ENCODE assay signal across 23 mouse cellular contexts in genomic region chr13:51780509-51781155, GRCm38 (mm10). TPM values are rescaled to one million over a fixed set of nuclear protein-coding genes. Genes with fewer than 3 reads are reported as not detected.
A peak's percentile ranks its signal among the peaks of the same experiment; 100 is the strongest.
DNase-seq lines count a peak whose midpoint lies in the region; ATAC-seq and TF ChIP-seq lines count a peak whose summit lies in the region.
"Had no signal": no experiment of that assay in that cellular context is flagged by ENCODE, and none has a peak within 500 bp of the region (broad histone marks: within the 10 kb centered on the region; RNA-seq: fewer than 3 reads in every experiment).

No protein-coding gene starts in this region.

- no peaks in the 10 kb centered on the region for H3K27me3 ChIP-seq in neural tube, embryonic 15.5 days (replicated peaks)
- H3K27me3 ChIP-seq: kidney, embryonic 15.5 days; megakaryocyte, embryonic 14.5 days; midbrain, embryonic 13.5 days; neural tube, embryonic 12.5 days; stomach, embryonic 15.5 days had no signal

- 0 out of 2 replicates have a peak overlapping the region, but pooled peaks have one; percentile 36 for H3K27ac ChIP-seq in layer of hippocampus, adult 2 months
- no peak overlapping the region for H3K27ac ChIP-seq in neural tube, embryonic 15.5 days (replicated peaks)
- H3K27ac ChIP-seq: embryonic facial prominence, embryonic 10.5 days; gastrocnemius, adult 2 months; kidney, embryonic 15.5 days; limb, embryonic 10.5 days; midbrain, embryonic 13.5 days; neural tube, embryonic 12.5 days; stomach, embryonic 15.5 days had no signal

- H3K9ac ChIP-seq in neural tube, embryonic 15.5 days (replicated peaks) = no peak overlapping the region
- H3K9ac ChIP-seq: kidney, embryonic 15.5 days; midbrain, embryonic 13.5 days; neural tube, embryonic 12.5 days; stomach, embryonic 15.5 days had no signal

- no peak for TF ChIP-seq CTCF in layer of hippocampus, adult 2 months (conservative IDR thresholded peaks at IDR 0.05)

- 90% methylated on average over 10 of the region's 10 CpGs for WGBS in neural tube, embryonic 15.5 days

- no peak overlapping the region for H3K4me2 ChIP-seq in neural tube, embryonic 15.5 days
- H3K4me2 ChIP-seq: kidney, embryonic 15.5 days; midbrain, embryonic 13.5 days; neural tube, embryonic 12.5 days; stomach, embryonic 15.5 days had no signal

- no peaks in the 10 kb centered on the region for H3K36me3 ChIP-seq in neural tube, embryonic 15.5 days
- H3K36me3 ChIP-seq: embryonic facial prominence, embryonic 10.5 days; kidney, embryonic 15.5 days; limb, embryonic 10.5 days; midbrain, embryonic 13.5 days; neural tube, embryonic 12.5 days; stomach, embryonic 15.5 days had no signal

- no peak overlapping the region for H3K4me3 ChIP-seq in layer of hippocampus, adult 2 months
- no peak overlapping the region for H3K4me3 ChIP-seq in neural tube, embryonic 15.5 days (replicated peaks)
- H3K4me3 ChIP-seq: embryonic facial prominence, embryonic 10.5 days; gastrocnemius, adult 2 months; kidney, embryonic 15.5 days; limb, embryonic 10.5 days; megakaryocyte, embryonic 14.5 days; midbrain, embryonic 13.5 days; neural tube, embryonic 12.5 days; stomach, embryonic 15.5 days had no signal

- H3K9me3 ChIP-seq in neural tube, embryonic 15.5 days (replicated peaks) = no peaks in the 10 kb centered on the region
- H3K9me3 ChIP-seq: embryonic facial prominence, embryonic 10.5 days; kidney, embryonic 15.5 days; limb, embryonic 10.5 days; megakaryocyte, embryonic 14.5 days; midbrain, embryonic 13.5 days; neural tube, embryonic 12.5 days; stomach, embryonic 15.5 days had no signal

- peaks cover 37% of the 10 kb centered on the region for H3K4me1 ChIP-seq in neural tube, embryonic 15.5 days
- H3K4me1 ChIP-seq: stomach, embryonic 15.5 days had no signal

- peak; percentile 86 for ATAC-seq in megakaryocyte, adult 5-6 weeks (ENCODE audit: poor library complexity, severe bottlenecking)
- no peak for ATAC-seq in neural tube, embryonic 15.5 days (ENCODE audit: low FRiP score)
- ATAC-seq: hindbrain, embryonic 16.5 days; intestine, postnatal 0 days; midbrain, embryonic 13.5 days had no signal

- no peak for DNase-seq in layer of hippocampus, adult 2 months (ENCODE audit: low spot score in 2 of 2)
- DNase-seq in layer of hippocampus, adult 9-10 months (ENCODE audit: low spot score) = no peak
- DNase-seq in thymus, postnatal 0 days (ENCODE audit: low spot score) = peak; percentile 60
- no peak for DNase-seq in thymus, postnatal 10 days (ENCODE audit: low spot score in 2 of 2)
- DNase-seq in cerebellum, postnatal 25 days = no peak
- no peak for DNase-seq in kidney, adult 9 months
- DNase-seq: adrenal gland, adult 8-10 months; cerebellum, adult 9-10 months; gastrocnemius, adult 2 months; kidney, postnatal 4 days; liver; lung, postnatal 14 days had no signal

RNA-seq across cellular contexts. Expression of gene Sema4d, which starts 12.9 kb away (rescaled TPM):
- total RNA-seq in layer of hippocampus, adult 2 months (2021) = 10 to 100 TPM; 76.3 to 83.9 TPM
- polyA plus RNA-seq in thymus, postnatal 0 days (2015; fragmentation: Nextera tagmentation; extraction: Ambion mirVana) = 55.9 and 58.5 TPM in 2 replicates
- 99.8 and 110 TPM in 2 replicates for total RNA-seq in megakaryocyte, adult 5-6 weeks (2015)
- total RNA-seq in megakaryocyte, adult 5-6 weeks (2017) = 54.1 and 66.6 TPM in 2 replicates
- 15.2 and 17.9 TPM in 2 replicates for polyA plus RNA-seq in neural tube, embryonic 15.5 days (2015; fragmentation: Nextera tagmentation; extraction: Ambion mirVana)
